Mouse (Mus musculus) liver, postnatal 0 days (tissue): ENCODE results near the gene Srsf1.

Experiments
- CTCF ChIP-seq: sonication (generic); IDR thresholded peaks from 2 replicates; pipeline ENCODE4 v1.5.1; 2016; ENCODE audit warnings: antibody characterized with exemption, low read depth
- EP300 ChIP-seq: IDR thresholded peaks from 2 replicates; pipeline ENCODE4 v1.6.1; 2016; ENCODE audit warnings: antibody characterized with exemption, low read depth, mild to moderate bottlenecking

DNA sequence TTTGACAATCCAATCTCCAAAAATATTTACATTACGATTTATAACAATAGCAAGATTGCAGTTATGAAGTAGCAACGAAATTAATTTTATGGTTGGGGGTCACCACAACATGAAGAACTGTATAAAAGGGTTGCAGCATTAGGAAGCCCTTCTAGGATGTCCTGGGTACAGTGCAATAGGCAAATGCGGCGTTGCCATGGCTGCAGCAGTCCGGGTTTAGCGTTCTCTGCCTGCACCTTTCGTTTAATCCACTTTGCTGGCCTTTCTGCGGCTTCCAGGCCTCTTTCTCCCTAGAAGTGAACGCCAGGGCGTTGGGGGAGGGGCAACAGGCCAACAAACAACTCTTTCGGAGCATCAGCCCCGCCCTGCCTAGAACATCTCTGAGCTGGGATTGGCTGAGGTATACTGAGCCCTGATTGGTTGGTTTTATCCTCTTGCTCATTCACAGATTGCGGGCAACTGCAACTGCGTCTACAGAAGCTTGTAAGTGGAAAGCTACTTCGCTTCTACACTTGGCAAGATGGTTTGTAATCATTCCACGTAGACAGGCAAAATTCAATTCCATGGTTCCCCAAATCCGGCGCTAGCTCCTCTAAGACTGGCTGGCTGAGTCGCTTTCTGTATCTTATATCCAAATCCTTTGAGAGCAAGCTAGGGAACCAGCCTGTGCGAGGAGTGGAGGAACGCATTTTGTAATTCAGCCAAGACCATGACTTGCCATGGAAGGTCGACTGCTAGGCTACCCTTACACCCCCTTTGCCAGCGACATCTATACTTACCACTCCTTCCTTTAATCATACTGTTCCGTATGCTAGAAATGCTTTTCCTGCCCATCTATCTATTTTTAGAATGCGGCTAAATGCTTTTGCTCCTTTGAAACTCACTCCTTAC is 39.8 kb downstream of the Srsf1 start:
- no peak for TF ChIP-seq CTCF
- no peak for TF ChIP-seq EP300
